Mouse (Mus musculus) mouse embryonic stem cell (cell line): Measurements from ENCODE around the gene Ccr7.

ENCODE experiments used
- in situ Hi-C, 2 experiments: fragments of 300-500 bp; cut with MboI; formaldehyde crosslinking; loops; 1 replicate in 1 of 2; 3 replicates in 1 of 2; pipeline ENCODE4 v1.14.3; 2019 to 2020; ENCODE audit warnings: low sequenced_read_pairs in 2 of 2, low pct_unique_long_range_greater_than_20kb in 1 of 2, mixed read lengths in 1 of 2; ENCODE audit not compliant: unreplicated experiment in 1 of 2

Ccr7 gene

DNA sequence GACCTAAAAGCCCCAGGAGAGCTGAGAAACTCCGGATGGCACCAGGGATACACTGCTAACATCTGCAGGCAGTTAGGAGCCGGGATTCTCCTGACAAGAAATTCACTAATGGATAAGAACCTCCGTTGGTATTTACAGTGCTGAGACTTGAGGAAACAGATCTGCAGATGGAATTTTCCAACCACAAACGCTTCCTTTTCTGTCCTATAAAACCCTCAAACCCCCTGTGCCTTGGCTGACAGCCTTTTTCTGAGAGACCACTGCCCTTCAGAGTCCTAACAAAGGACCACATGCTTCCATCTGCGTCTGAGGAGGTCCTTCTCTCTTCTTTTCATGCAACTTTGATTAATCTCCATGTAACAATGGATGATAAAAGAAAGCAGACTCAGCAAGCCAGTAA, 6.8 kb upstream of the Ccr7 start:
- in situ Hi-C loops = no loop called here

DNA sequence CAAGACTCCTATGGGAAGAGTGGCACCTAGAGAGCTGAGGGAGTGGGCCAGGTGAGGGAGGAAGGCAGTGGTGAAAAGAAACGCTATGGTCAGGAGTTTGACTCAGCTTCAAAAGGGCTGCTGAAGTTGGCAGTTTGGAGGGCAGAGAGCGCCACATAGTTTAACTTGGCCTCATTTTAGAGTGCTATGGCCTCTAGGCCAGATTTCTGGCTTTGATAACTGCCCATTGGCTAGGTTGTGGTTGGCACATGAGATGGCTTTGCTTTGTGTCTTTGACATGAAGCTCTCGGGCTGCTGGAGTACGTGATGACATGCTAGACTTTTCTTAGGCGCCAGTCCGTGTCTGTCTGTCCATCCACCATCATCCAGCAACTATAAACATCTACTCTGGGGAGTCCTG, 5.4 kb upstream of the Ccr7 start:
- in situ Hi-C loops = no loop called here

DNA sequence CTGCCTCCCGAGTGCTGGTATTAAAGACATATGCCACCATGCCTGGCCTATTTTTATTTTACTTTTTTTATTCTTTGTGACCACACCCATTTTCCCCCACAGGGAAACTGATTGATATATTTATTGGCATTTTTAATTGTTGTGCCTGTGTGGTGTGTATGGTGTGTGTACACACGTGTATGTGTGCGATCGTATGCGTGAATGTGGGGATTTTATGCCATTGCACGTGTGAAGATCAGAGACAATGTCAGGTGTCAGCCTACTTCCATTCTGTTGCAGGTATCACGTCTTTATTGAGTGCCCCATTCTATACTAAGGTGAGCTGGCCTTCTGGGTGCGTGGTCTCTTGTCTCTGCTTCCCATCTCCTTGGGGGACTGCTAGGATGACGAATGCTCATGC, 940 bp upstream of the Ccr7 start:
- in situ Hi-C loops = loop anchor here in 1 of 2 experiments (10.0 kb wide), 1 partner anchor 181 kb away; no protein-coding TSS in a partner anchor

DNA sequence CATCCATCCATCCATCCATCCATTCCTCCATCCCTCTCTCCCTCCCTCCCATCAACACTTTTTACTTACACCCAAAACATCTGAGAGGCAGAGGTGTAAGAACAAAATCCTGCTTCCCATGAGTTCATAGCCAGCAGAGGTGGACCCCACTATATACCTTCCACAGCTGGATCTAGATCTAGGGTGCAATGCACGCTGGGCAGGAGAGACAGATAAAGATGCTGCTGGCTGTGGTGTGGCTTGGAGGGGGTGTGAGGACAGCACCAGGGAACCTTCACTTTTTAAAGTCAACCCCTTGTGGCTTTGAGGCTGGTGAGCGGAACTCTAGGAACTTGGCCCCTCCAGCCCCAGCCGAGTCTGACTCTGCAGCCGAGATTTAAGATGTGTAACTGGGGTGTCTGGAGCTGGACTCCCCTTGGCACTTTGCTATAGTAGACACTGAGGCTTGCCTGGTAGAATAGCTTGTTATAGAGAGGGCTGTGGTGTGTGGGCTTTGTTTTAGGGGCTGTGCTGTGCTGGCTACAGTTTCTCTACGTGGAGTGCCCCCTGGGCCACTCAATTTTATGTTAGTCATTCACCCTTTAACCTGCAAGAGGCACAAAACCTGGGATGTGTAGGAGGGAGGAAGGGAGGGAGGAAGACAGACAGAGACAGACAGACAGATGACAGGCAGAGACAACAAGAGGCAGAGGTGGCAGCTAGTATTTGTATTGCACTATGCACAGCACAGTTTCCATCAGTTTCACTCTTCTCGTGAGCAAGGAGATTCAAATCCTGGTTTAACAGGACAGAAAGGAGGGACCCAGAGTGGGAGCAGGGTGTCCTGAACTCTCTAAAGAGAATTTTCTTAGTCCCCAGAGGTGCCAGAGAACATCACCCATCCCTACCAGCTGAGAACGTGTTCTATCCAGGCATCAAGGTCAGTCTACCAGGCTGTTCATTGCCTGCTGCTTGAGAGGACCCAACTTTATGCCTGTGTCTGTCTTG, 817 bp downstream of the Ccr7 start:
- in situ Hi-C loops = loop anchor here in 1 of 2 experiments (10.0 kb wide), 1 partner anchor 179 kb away; no protein-coding TSS in a partner anchor

DNA sequence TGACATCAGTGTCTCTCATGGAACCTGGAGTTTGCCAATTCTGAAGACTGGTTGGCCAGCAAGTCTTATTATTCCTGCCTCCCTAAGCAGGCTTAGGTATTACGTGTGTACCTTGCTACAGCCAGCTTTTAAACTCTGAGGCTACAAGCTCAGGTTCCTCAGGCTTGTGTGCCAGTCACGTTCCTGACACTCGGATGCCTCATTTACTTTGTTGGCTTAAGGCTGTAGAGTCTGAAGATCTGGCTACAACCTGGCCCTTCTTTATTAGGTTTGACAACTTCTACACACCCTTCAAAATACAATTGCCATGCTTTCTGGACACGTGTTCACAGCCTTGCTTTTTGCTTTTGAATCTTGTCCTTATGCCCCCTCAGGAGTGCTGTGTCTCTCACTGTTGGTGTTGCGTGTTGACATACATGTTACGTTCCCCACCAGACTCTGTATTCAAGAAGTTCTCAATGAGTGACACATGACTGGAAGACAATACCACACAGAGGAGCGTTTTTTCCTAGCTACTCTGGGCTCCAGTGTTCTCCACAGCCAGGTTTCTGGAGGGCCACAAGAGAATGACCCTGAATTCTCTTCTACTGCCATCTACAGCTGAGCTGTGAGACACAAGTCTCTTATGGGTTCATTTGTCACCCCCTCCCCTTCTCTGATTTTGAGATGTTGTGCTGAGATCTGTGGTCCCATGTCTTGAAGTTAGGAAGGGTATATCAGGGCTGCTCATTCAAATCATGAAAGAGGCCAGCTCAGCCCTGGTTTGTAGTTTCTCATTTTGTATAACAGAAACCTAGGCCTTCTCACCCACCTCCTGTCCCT, 2.3 kb downstream of the Ccr7 start:
- in situ Hi-C loops = loop anchor here in 1 of 2 experiments (10.0 kb wide), 1 partner anchor 178 kb away; no protein-coding TSS in a partner anchor

DNA sequence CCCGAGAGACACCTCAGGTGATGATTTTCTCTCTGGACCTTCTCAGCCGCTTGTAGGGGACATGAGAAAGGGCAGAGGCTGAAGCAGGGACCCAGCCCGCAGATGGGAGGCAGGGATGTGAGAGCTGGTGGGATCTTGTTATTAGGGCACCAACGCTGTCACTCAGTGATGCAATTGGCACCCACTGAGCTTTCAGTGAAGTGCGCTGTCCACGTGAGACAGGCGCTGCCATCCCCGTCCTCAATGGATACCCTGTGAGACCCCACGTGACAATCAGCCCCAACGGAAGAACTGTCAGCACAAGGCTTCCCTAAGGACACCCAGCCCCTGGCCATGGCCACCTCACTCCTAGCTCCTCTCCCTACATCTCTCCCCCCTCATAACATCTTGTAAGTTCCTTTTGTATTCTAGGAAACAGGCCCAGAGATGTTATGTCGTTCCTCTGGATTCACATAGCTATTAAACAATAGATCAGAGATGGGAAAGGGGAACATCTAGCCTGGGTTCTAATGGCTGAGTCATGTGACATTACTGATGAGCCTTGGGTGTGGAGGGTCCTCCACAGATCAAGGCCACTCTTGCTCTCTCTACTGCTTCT, 3.4 kb downstream of the Ccr7 start:
- in situ Hi-C loops = loop anchor here in 1 of 2 experiments (10.0 kb wide), 1 partner anchor 177 kb away; no protein-coding TSS in a partner anchor

DNA sequence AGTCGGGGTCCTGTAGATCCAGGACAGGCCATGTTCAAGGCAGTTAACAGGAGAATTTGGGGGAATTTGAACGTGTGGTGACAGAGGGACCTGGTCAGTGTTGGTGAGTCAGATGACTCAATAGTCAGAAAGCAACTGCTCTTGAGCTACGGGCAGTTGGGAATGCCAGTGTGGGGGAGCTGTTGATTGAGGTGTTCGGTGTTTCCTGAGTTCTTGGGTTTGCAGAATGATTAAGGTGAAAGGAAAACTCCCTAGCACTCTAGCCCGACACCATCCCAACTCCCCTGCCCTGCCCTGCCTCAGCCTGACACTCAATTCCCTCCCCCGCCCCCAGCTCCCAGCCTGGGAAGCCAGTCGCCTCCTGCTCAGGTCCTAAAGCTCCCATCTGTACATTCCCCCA, 4.0 kb downstream of the Ccr7 start:
- in situ Hi-C loops = loop anchor here in 1 of 2 experiments (10.0 kb wide), 1 partner anchor 176 kb away; no protein-coding TSS in a partner anchor

DNA sequence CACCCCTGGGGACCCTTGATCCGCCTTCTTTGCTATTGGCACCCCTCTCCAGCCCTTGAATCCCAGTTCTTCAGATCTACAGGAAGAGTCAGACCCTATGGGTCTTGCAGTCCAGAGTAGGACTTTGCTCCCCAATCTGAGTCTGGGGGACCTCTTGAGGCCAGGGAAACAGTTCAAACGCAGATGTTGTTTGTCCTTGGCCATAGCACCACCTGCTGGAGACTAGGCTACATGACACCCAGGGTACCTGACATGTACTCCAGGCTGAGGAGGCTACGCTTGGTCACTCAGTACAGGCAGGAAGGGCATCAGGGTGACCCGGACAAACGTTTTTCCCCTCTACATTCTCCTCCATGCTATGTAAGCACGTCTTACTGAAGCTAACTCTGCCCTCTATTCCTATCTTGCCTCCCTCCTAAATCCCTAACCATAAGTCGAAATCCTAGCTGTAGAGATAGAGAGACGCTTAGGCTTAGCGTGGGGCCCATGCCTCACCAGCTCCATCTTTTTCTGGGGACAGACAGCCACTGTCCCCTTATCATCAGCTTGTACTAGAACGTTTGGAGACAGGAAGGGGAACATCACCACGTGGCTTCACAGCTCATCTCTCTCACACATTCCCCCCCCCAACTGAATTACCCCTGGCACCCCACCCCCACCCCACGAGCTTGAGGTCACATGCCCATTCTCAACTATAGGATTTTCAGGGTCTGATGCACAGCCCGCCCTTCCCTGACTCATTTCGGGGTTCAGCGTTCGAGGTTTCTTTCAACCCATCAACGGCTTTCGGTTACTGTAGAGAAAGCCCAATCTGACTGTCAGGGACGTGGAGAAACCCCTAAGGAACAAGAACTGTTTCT, 4.7 kb downstream of the Ccr7 start:
- in situ Hi-C loops = loop anchor here in 1 of 2 experiments (10.0 kb wide), 1 partner anchor 175 kb away; no protein-coding TSS in a partner anchor

DNA sequence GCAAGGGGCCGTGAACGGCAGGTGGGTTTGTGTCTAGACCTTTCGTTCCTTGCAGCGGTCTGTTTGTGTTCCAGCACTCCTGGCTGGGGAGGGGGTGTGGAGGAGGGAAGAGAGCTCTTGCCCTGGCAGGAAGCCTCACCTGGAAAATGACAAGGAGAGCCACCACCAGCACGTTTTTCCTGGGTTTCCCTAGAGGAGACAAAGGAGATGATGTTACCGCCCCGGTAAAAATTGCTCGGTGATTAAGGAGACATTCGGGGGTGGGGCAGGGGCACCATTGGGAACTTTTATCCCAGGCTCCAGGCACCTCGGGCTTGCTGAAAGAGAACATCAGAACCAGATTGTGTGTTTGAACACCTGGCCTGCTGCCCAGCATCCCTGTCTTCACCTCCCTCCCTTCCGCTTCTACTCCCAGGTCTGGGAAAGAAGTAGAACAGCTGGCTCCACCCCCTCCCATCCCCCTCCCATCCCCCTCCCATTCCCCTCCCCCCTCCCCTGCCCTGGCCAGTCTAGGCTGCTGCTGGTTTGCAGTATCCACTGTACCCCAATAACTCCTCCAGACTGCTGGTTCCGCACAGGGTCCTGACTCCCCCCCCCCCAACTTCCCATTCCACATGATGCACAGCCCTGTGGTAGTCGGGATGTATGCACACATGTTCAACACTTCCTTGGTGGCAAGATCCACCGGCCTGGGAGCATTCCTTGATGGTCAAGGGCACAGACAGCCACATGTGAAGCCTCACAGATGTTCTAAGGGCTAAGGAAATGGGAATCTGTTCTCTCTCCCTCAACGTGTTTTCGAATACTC, 5.8 kb downstream of the Ccr7 start:
- in situ Hi-C loops = no loop called here

DNA sequence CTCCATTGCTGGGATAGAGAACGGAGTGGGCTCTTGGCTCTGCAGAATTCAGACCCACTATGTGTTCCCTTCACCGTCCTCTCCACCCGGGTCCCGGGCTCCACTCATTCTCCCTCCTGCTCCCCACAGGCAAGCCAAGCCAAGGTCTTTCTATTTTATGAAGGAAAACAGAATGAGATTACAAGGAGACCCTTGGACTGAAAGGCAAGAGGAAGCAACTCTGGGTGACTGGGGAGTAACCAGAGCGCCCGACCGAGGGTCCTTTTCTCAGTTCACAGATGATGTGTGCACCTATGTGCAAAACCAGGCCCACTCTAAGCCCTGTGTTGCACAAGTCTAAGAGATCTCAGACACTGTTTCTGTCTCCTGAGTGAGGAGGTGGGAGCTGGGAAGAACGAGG, 6.5 kb downstream of the Ccr7 start:
- in situ Hi-C loops = no loop called here

DNA sequence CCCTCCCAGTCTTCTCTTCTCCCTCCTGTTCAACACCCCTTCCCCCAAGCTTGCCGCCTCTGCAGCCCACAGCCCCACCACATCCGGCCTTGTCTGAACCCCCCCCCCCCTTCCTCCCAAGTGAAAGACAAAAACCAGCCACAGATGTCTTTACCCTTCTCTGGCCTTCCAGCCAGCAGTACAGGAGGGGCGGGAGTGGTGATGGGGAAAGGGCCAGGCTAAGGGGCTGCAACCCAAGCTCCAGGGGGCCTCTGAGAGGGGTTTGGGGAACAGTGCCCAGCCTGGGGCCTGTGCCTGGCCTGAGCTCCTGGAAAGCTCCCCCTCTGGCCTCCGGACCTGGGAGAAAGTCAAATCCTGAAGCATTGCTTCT, 7.0 kb downstream of the Ccr7 start:
- in situ Hi-C loops = no loop called here

DNA sequence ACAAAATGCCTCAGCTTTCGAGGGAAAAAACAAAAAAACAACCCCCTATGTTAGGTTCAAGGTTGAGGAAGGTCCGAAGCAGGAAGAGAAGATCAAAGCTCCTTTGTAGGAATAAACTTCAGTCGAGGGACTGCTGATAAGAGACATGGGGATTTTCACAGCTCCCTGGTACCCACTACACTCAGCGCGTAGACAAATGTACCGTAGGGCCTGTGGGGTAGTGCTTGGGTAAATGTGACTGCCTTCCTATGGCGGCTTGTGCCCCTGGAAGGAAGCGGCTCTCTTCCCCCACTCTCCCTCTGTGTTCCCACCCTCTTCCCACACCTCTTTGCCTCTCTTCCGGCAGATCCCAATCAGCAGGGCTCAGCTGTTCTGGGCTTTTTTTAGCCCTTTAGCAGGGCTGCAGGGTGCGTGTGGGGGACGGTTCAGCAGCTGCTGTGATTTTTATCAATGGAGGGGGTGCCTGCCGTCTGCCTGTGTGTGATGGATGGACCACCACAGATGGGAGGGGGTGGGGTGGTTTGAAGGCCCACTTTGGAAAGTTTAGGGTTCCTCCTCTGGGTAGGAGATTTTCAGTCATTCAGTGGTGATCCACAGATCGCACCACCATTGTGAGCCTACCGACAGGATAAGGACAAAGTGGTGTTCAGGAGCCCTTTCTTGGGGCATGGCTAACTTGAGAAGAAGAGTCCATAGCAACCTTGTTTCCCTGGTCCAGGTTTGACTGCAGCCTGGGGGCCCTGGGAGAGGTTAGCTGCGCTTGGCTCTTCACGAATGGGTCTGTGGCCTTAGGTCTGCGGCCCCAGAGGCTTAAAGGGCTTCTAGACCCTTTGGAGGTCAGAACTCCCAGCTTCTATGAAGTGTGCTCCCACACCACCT, 7.6 kb downstream of the Ccr7 start:
- in situ Hi-C loops = no loop called here

DNA sequence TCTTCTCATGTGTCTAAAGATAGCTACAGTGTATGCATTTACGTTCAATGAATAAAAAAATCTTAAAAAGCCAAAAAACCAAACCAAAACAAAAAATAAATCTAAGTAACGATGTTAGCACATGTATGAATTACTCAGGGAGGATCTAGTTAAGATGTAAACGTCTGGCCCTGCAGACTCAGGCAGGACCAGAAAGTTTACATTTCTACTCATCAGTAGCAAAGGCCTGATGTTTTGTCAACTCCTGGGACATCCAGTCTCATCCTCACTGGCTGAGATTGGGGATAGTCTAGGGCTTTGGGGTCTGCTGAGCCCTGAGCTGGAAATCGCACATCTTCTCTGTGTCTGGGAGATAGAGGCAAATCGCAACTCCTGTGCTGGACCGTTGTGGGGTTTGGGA, 8.3 kb downstream of the Ccr7 start:
- in situ Hi-C loops = no loop called here

DNA sequence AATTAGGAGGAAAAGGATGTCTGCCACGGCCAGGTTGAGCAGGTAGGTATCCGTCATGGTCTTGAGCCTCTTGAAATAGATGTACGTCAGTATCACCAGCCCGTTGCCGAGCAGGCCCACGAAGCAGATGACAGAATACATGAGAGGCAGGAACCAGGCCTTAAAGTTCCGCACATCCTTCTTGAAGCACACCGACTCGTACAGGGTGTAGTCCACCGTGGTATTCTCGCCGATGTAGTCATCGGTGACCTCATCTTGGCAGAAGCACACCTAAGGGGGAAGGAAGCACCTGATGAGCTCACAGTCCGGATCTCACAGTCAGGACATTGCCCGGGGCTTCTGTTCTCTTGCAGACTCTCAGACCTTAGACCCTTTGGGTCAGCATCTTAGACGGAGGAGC, 9.1 kb downstream of the Ccr7 start:
- in situ Hi-C loops = no loop called here

DNA sequence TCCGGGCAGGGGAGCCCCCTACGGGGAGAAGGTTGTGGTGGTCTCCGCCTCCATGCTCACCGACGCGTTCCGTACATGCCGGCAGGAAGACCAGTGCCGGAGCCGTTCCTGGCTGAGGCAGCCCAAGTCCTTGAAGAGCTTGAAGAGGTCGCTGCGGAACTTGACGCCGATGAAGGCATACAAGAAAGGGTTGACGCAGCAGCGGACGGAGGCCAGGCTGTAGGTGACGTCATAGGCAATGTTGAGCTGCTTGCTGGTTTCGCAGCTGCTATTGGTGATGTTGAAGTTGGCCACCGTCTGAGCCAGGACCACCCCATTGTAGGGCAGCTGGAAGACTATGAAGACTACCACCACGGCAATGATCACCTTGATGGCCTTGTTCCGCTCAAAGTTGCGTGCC, 9.9 kb downstream of the Ccr7 start:
- in situ Hi-C loops = no loop called here

DNA sequence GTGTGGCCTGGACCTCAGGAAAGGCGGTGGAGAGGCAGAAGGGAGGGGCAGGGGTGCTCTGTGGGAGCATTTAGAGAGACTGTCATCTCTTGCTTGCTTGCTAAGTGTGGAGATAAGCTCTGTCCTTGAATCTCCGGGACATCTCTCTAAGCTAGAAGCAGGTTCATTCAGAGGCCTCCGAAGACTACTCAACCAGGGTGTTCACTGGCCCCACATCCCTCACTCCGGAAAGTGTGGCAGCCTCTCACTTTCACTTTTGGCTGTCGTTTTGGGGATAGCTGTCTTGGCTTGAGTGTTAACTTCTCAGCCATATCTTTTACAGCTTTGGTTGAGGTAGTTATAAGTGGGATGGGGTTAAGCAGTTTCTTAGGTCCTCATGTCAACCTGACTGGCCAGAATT, 10.4 kb downstream of the Ccr7 start:
- in situ Hi-C loops = no loop called here
